20 mouse cellular contexts compared by ENCODE assay signal in the genomic region with DNA sequence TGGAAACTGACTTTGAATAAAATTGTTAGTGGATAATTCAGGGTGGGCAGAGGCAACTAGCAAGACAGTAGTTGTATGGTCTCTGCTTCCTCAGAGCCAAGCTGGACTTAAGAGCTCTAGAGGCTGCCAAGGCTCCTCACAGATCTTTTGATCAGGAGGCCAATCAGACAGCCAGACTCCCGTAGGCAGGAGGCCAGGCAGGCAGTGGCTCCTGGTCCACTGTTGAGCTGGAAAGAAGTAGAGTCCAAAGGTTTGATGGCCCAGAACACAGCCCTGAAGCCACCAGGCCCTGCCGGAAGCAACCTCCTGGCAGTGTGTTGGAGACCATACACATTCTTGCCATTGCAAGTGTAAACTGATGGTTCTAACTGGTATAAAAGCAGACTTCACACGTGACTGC.
"Had no signal": no experiment of that assay in that cellular context is flagged by ENCODE, and none has a peak within 500 bp of the region (broad histone marks: within the 10 kb centered on the region; RNA-seq: fewer than 3 reads in every experiment).

No protein-coding gene starts in this region.

- DNase-seq: layer of hippocampus, postnatal 36 days; liver; lung, adult 18-20 months; lung, postnatal 10 days; lung, postnatal 36 days; right cerebral cortex, adult 18-20 months; right cerebral cortex, postnatal 14 days; right cerebral cortex, postnatal 4 days; thymus, postnatal 36 days had no signal

- H3K4me3 ChIP-seq: limb, embryonic 10.5 days; limb, embryonic 13.5 days; liver, embryonic 12.5 days; liver, embryonic 15.5 days; lung, embryonic 15.5 days; megakaryocyte, embryonic 14.5 days; midbrain, embryonic 15.5 days; neural tube, embryonic 12.5 days; neural tube, embryonic 15.5 days had no signal

- H3K36me3 ChIP-seq: limb, embryonic 10.5 days; limb, embryonic 13.5 days; liver, embryonic 12.5 days; liver, embryonic 15.5 days; lung, embryonic 15.5 days; midbrain, embryonic 15.5 days; neural tube, embryonic 12.5 days; neural tube, embryonic 15.5 days had no signal

- ATAC-seq: liver, embryonic 12.5 days; midbrain, embryonic 15.5 days had no signal

- H3K9me3 ChIP-seq: limb, embryonic 10.5 days; limb, embryonic 13.5 days; lung, embryonic 15.5 days; midbrain, embryonic 15.5 days; neural tube, embryonic 12.5 days; neural tube, embryonic 15.5 days had no signal

- H3K27me3 ChIP-seq: limb, embryonic 13.5 days; liver, embryonic 12.5 days; liver, embryonic 15.5 days; lung, embryonic 15.5 days; megakaryocyte, embryonic 14.5 days; midbrain, embryonic 15.5 days; neural tube, embryonic 12.5 days; neural tube, embryonic 15.5 days had no signal

- H3K27ac ChIP-seq: limb, embryonic 10.5 days; limb, embryonic 13.5 days; liver, embryonic 12.5 days; liver, embryonic 15.5 days; lung, embryonic 15.5 days; midbrain, embryonic 15.5 days; neural tube, embryonic 12.5 days; neural tube, embryonic 15.5 days; stomach, postnatal 0 days had no signal

- H3K9ac ChIP-seq: limb, embryonic 13.5 days; liver, embryonic 12.5 days; liver, embryonic 15.5 days; lung, embryonic 15.5 days; midbrain, embryonic 15.5 days; neural tube, embryonic 12.5 days; neural tube, embryonic 15.5 days had no signal

- H3K4me1 ChIP-seq: limb, embryonic 10.5 days; limb, embryonic 13.5 days; liver, embryonic 12.5 days; liver, embryonic 15.5 days; lung, embryonic 15.5 days; megakaryocyte, embryonic 14.5 days; neural tube, embryonic 12.5 days had no signal

- H3K4me2 ChIP-seq: limb, embryonic 13.5 days; liver, embryonic 12.5 days; liver, embryonic 15.5 days; lung, embryonic 15.5 days; midbrain, embryonic 11.5 days; midbrain, embryonic 15.5 days; neural tube, embryonic 12.5 days; neural tube, embryonic 15.5 days had no signal
